Mouse (Mus musculus) brain, adult 2 months (tissue): ENCODE results near the gene 2810459M11Rik.

Source experiments
- DNase-seq: peaks from one replicate; pipeline ENCODE4 v3.0.0; 2011; ENCODE audit warnings: low read depth, low spot score

2810459M11Rik gene

GRCm38 (mm10) chr1:86053198-86053921, 7.7 kb downstream of the 2810459M11Rik start:
- DNase-seq = peak; percentile 67

GRCm38 (mm10) chr1:86054943-86055342, 9.3 kb downstream of the 2810459M11Rik start:
- DNase-seq = no peak

- no peak for DNase-seq
Measured at GRCm38 (mm10) chr1:86056284-86056683, 10.6 kb downstream of the 2810459M11Rik start.

- peak; percentile 98 for DNase-seq
Measured at GRCm38 (mm10) chr1:86058856-86059769, 13.4 kb downstream of the 2810459M11Rik start.

GRCm38 (mm10) chr1:86062523-86062922, 16.9 kb downstream of the 2810459M11Rik start:
- DNase-seq = no peak

- peak; percentile 96 for DNase-seq
Measured at GRCm38 (mm10) chr1:86064271-86064991, 18.8 kb downstream of the 2810459M11Rik start, which contains the start of gene Psmd1. Gene Psmd1 (plus strand): TSS chr1:86064387.

- peak; percentile 8 for DNase-seq
Measured at GRCm38 (mm10) chr1:86076565-86076964, 30.9 kb downstream of the 2810459M11Rik start.

GRCm38 (mm10) chr1:86094413-86094812, 48.8 kb downstream of the 2810459M11Rik start:
- peak; percentile 22 for DNase-seq

- DNase-seq = no peak
Measured at GRCm38 (mm10) chr1:86105054-86105453, 59.4 kb downstream of the 2810459M11Rik start.
